Mouse (Mus musculus) stomach, postnatal 0 days (tissue): ENCODE measurements at regions not wholly inside any gene's neighbourhood (a gene's known extent, or its start where the extent isn't known, plus 50 kb on each side); places are given as distances from the start of the nearest gene placed in this dataset.

Experiments used
- ATAC-seq: fragments of 200-750 bp; cut with Nextera tagmentation; 2 replicates; pipeline ENCODE4 v1.8.0; 2017; ENCODE audit not compliant: low FRiP score, low TSS enrichment
- DNase-seq: peaks from one replicate; pipeline ENCODE4 v3.0.0-alpha.2; 2016; ENCODE audit warnings: low spot score
- H3K27ac ChIP-seq: fragments of 300-500 bp; sonication (generic); replicated peaks from 2 replicates; pipeline ENCODE4 v1.5.1; 2014; ENCODE audit warnings: mild to moderate bottlenecking, control low read depth
- H3K27me3 ChIP-seq: fragments of 300-500 bp; sonication (generic); 2 replicates; pipeline ENCODE4 v1.6.1; 2014; ENCODE audit warnings: low read length; ENCODE audit not compliant: control insufficient read depth, insufficient read depth
- H3K36me3 ChIP-seq: fragments of 300-500 bp; sonication (generic); 2 replicates; pipeline ENCODE4 v1.6.1; 2014; ENCODE audit warnings: low read length, mixed read lengths; ENCODE audit not compliant: control insufficient read depth, insufficient read depth
- H3K4me1 ChIP-seq: fragments of 300-500 bp; sonication (generic); replicated peaks from 2 replicates; pipeline ENCODE4 v1.6.1; 2014; ENCODE audit warnings: antibody characterized with exemption; ENCODE audit not compliant: control insufficient read depth, insufficient read depth
- H3K4me2 ChIP-seq: fragments of 300-500 bp; sonication (generic); replicated peaks from 2 replicates; pipeline ENCODE4 v1.6.1; 2014; ENCODE audit warnings: low read depth, mild to moderate bottlenecking, control low read depth, moderate library complexity
- H3K4me3 ChIP-seq: fragments of 300-500 bp; sonication (generic); 2 replicates; pipeline ENCODE4 v1.5.1; 2014; ENCODE audit warnings: low read depth, low read length, control low read depth
- H3K9ac ChIP-seq: fragments of 300-500 bp; sonication (generic); 2 replicates; pipeline ENCODE4 v1.6.1; 2014; ENCODE audit warnings: mild to moderate bottlenecking, low read length, control low read depth, mixed read lengths
- H3K9me3 ChIP-seq: fragments of 300-500 bp; sonication (generic); 2 replicates; pipeline ENCODE4 v1.6.1; 2016; ENCODE audit warnings: low read length; ENCODE audit not compliant: control insufficient read depth
- CTCF ChIP-seq: IDR thresholded peaks from 2 replicates; pipeline ENCODE4 v1.5.1; 2016; ENCODE audit warnings: antibody characterized with exemption, low read depth, mild to moderate bottlenecking, moderate library complexity
- EP300 ChIP-seq: optimal IDR thresholded peaks from 2 replicates; pipeline ENCODE3; 2016; ENCODE audit warnings: antibody characterized with exemption
- WGBS: fragments of 180-500 bp; shearing (Covaris S2); extraction: QIAGEN DNeasy Blood & Tissue Kit; methylation state at CpG from one replicate; pipeline ENCODE4 v1.1.7; 2014; 5-methylcytosine and 5-hydroxymethylcytosine counted together

DNA sequence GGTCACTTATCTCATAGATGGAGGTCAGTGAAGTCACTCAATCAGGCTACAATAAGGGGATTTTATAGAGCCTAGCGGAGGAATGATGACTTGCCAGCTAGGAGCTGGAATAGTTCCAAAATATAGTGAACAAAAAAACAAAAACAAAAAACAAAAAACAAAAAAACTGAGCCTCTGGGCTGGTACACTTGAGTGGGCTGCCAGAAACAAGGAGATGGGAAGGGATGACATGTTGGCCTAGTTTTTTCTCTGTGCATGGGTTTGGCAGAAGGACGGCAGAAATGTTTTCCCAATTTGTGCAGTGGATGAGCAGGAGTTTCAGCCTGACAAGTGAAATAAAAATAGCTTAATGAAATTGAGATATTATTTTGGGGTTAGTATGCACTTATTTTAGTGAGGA lies 57.6 kb upstream of the Manea start:
- Histone ChIP-seq H3K9me3 (no peaks in the 10 kb centered on the region), H3K36me3 (no peaks in the 10 kb centered on the region), H3K27me3 (no peaks in the 10 kb centered on the region), H3K27ac (no peak overlapping the region), H3K4me1 (no peaks in the 10 kb centered on the region), H3K4me2 (no peak overlapping the region), H3K4me3 (no peak overlapping the region), H3K9ac (no peak overlapping the region)
- WGBS = 76% methylated on average over 2 of the region's 2 CpGs
- TF ChIP-seq CTCF (no peak), EP300 (no peak)
- ATAC-seq = no peak
- DNase-seq = no peak

DNA sequence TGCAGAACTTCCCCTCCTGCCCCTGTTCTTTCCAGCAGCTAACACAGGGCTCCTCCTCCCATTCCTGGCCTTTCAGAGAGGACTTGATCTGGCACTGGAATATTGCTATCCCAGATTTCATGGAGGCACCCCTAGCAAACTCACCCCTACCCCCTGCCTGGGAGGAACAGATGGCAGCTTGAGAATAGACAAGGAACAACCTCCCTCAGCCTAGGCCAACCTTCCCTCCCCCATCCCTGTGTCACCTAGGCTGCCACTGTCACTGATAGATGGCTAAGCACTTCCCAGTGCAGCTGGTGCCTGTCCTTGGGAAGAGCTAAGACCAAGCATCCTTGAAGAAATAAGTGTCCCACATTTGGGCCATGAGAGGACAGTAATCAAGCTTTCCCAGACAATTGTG lies 55.5 kb upstream of the Manea start:
- no peak for TF ChIP-seq EP300
- no peak for TF ChIP-seq CTCF
- no peak overlapping the region for H3K4me2 ChIP-seq
- no peaks in the 10 kb centered on the region for H3K36me3 ChIP-seq
- H3K4me3 ChIP-seq = no peak overlapping the region
- H3K27ac ChIP-seq = no peak overlapping the region
- H3K9me3 ChIP-seq = no peaks in the 10 kb centered on the region
- no peaks in the 10 kb centered on the region for H3K27me3 ChIP-seq
- H3K4me1 ChIP-seq = no peaks in the 10 kb centered on the region
- H3K9ac ChIP-seq = no peak overlapping the region
- ATAC-seq = no peak
- no peak for DNase-seq
